Comparison of ENCODE assay signal across 8 mouse cellular contexts in genomic region chr9:70012408-70012901, GRCm38 (mm10). TPM values are rescaled to one million over a fixed set of nuclear protein-coding genes. Genes with fewer than 3 reads are reported as not detected.
A peak's percentile ranks its signal among the peaks of the same experiment; 100 is the strongest.
DNase-seq lines count a peak whose midpoint lies in the region; ATAC-seq lines count a peak whose summit lies in the region.

Gene Gtf2a2, plus strand, starts transcription at chr9:70012550.

- peak within 1 kb of the TSS; percentile 86 for H3K27ac ChIP-seq in forebrain, embryonic 11.5 days (ENCODE audit: low read depth, low read length)
- H3K27ac ChIP-seq in heart, embryonic 16.5 days (ENCODE audit: low read length) = peak within 1 kb of the TSS; percentile 92
- peak within 1 kb of the TSS; percentile 89 for H3K27ac ChIP-seq in liver, embryonic 15.5 days (replicated peaks)
- H3K27ac ChIP-seq in neural tube, embryonic 12.5 days = peak within 1 kb of the TSS; percentile 86

- peak within 1 kb of the TSS; percentile 84 for H3K4me3 ChIP-seq in forebrain, embryonic 11.5 days (ENCODE audit: low read depth, low read length)
- peak within 1 kb of the TSS; percentile 97 for H3K4me3 ChIP-seq in heart, embryonic 16.5 days (ENCODE audit: low read length)
- H3K4me3 ChIP-seq in liver, embryonic 15.5 days (replicated peaks) = peak within 1 kb of the TSS; percentile 87
- peak within 1 kb of the TSS; percentile 97 for H3K4me3 ChIP-seq in neural tube, embryonic 12.5 days

- H3K36me3 ChIP-seq in forebrain, embryonic 11.5 days (ENCODE audit: control insufficient read depth, insufficient read depth, low read length) = peaks cover 7% of the 10 kb centered on the region; the same call in 1 of the 2 replicates
- peaks cover 13% of the 10 kb centered on the region for H3K36me3 ChIP-seq in heart, embryonic 16.5 days (ENCODE audit: control insufficient read depth, insufficient read depth)
- peaks cover 44% of the 10 kb centered on the region for H3K36me3 ChIP-seq in liver, embryonic 15.5 days (replicated peaks)
- peaks cover 25% of the 10 kb centered on the region for H3K36me3 ChIP-seq in neural tube, embryonic 12.5 days

- H3K9ac ChIP-seq in forebrain, embryonic 11.5 days (ENCODE audit: low read length) = peak within 1 kb of the TSS; percentile 91
- peak within 1 kb of the TSS; percentile 96 for H3K9ac ChIP-seq in heart, embryonic 16.5 days (ENCODE audit: low read length)
- H3K9ac ChIP-seq in liver, embryonic 15.5 days = peak within 1 kb of the TSS; percentile 89
- peak within 1 kb of the TSS; percentile 92 for H3K9ac ChIP-seq in neural tube, embryonic 12.5 days

- H3K9me3 ChIP-seq in forebrain, embryonic 11.5 days (ENCODE audit: control insufficient read depth, low read length) = no peaks in the 10 kb centered on the region
- H3K9me3 ChIP-seq in heart, embryonic 16.5 days (replicated peaks; ENCODE audit: control insufficient read depth, low read length) = no peaks in the 10 kb centered on the region
- no peaks in the 10 kb centered on the region for H3K9me3 ChIP-seq in liver, embryonic 15.5 days (replicated peaks)
- no peaks in the 10 kb centered on the region for H3K9me3 ChIP-seq in neural tube, embryonic 12.5 days

- no peaks in the 10 kb centered on the region for H3K27me3 ChIP-seq in forebrain, embryonic 11.5 days (ENCODE audit: control insufficient read depth, insufficient read depth, low read length)
- no peaks in the 10 kb centered on the region for H3K27me3 ChIP-seq in heart, embryonic 16.5 days (ENCODE audit: control insufficient read depth, insufficient read depth, low read length)
- H3K27me3 ChIP-seq in liver, embryonic 15.5 days = no peaks in the 10 kb centered on the region
- no peaks in the 10 kb centered on the region for H3K27me3 ChIP-seq in neural tube, embryonic 12.5 days (replicated peaks)

- peak within 1 kb of the TSS; percentile 82 for H3K4me2 ChIP-seq in forebrain, embryonic 11.5 days (ENCODE audit: low read depth, low read length, severe bottlenecking)
- peak within 1 kb of the TSS; percentile 93 for H3K4me2 ChIP-seq in heart, embryonic 16.5 days (ENCODE audit: low read depth, low read length)
- peak within 1 kb of the TSS; percentile 78 for H3K4me2 ChIP-seq in liver, embryonic 15.5 days
- H3K4me2 ChIP-seq in neural tube, embryonic 12.5 days (replicated peaks) = peak within 1 kb of the TSS; percentile 80

- DNase-seq in c-Kit-positive CD71-negative TER-119-negative erythroid progenitor cells, embryonic 14.5 days (ENCODE audit: low read depth) = peak; percentile 79
- DNase-seq in forebrain, embryonic 11.5 days (ENCODE audit: low spot score) = peak; percentile 97
- DNase-seq in kidney, postnatal 36 days = peak; percentile 94 to 98
- peak; percentile 62 for DNase-seq in telencephalon, adult 2 months (ENCODE audit: low read depth, low spot score)

- WGBS in forebrain, embryonic 11.5 days = 0% methylated on average over 56 of the region's 57 CpGs
- under 1% methylated on average over 53 of the region's 57 CpGs for WGBS in heart, embryonic 16.5 days
- WGBS in liver, embryonic 15.5 days (ENCODE audit: insufficient replicate concordance) = 2% methylated on average over 53 of the region's 57 CpGs
- WGBS in neural tube, embryonic 12.5 days = under 1% methylated on average over 57 of the region's 57 CpGs

- peaks cover 4% of the 10 kb centered on the region; the same call in 1 of the 2 replicates for H3K4me1 ChIP-seq in forebrain, embryonic 11.5 days (replicated peaks; ENCODE audit: control insufficient read depth, insufficient read depth, low read length)
- H3K4me1 ChIP-seq in heart, embryonic 16.5 days (ENCODE audit: control insufficient read depth, insufficient read depth, low read length) = peaks cover 13% of the 10 kb centered on the region
- peaks cover 57% of the 10 kb centered on the region for H3K4me1 ChIP-seq in liver, embryonic 15.5 days (replicated peaks)
- H3K4me1 ChIP-seq in neural tube, embryonic 12.5 days = peaks cover 16% of the 10 kb centered on the region

- peak; percentile 92 for ATAC-seq in CD4-positive, CD25-positive, alpha-beta regulatory T cell, adult 4 months
- peak; percentile 99 for ATAC-seq in forebrain, embryonic 11.5 days (replicated peaks; ENCODE audit: low FRiP score)
- peak; percentile 97 for ATAC-seq in heart, embryonic 16.5 days (replicated peaks; ENCODE audit: extremely low read depth, insufficient read depth, low FRiP score)
- peak; percentile 90 for ATAC-seq in liver, embryonic 15.5 days (ENCODE audit: insufficient read depth)
- peak; percentile 97 for ATAC-seq in neural tube, embryonic 12.5 days (ENCODE audit: low FRiP score, low read depth)

RNA-seq across cellular contexts. Expression of gene Gtf2a2, which starts in this region (rescaled TPM):
- 100 to 1,000 TPM; 135 to 193 TPM for polyA plus RNA-seq in CD4-positive, CD25-positive, alpha-beta regulatory T cell, adult 4 months (2017; shearing (Covaris generic))
- 211 and 223 TPM in 2 replicates for polyA plus RNA-seq in forebrain, embryonic 11.5 days (2014; fragmentation: Nextera tagmentation; extraction: Ambion mirVana)
- polyA plus RNA-seq in heart, embryonic 16.5 days (2015; fragmentation: Nextera tagmentation; extraction: Ambion mirVana) = 168 and 183 TPM in 2 replicates
- 112 and 115 TPM in 2 replicates for polyA plus RNA-seq in liver, embryonic 15.5 days (2015; fragmentation: Nextera tagmentation; extraction: Ambion mirVana)
- polyA plus RNA-seq in neural tube, embryonic 12.5 days (2016; fragmentation: Nextera tagmentation; extraction: Ambion mirVana) = 173 and 183 TPM in 2 replicates

Comparison
In these comparisons a context has a peak if more than half of its experiments do, and no peak if none do; other contexts are left out.
1. Peak in every context shown above with its lines: DNase-seq, ATAC-seq, H3K4me3 ChIP-seq and H3K27ac ChIP-seq.